ENCODE assay signal across 7 mouse cellular contexts in the genomic region with DNA sequence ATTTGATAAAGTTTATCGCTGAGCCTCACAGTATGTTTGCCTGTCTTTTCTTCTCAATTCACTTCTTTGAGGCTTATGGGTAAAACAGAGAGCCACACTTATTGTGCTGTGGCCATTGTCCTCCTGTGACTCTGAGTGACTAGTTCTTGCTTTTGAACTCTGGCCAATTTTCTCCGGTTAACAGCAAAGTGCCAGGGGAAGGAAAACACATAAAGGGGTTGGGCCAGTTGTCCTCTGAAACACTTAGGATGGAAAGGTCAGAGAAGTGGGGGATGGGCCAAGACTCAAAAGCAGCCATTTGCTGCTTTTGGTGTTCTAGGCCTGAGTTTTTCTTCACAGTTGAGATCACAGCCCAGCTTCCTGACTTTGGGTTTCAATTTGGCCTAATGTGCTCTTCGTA. TPM values are rescaled to one million over a fixed set of nuclear protein-coding genes. Genes with fewer than 3 reads are reported as not detected.
DNase-seq lines count a peak whose midpoint lies in the region; TF ChIP-seq lines count a peak whose summit lies in the region.

No protein-coding gene starts in this region.

- TF ChIP-seq POLR2A in cortical plate, adult 2 months (IDR thresholded peaks at IDR 0.05; ENCODE audit: extremely low read depth, insufficient read depth, low read length): no peak
- TF ChIP-seq POLR2A in lung, adult 2 months (IDR thresholded peaks at IDR 0.05; ENCODE audit: borderline replicate concordance, extremely low read depth, low read depth, low read length): no peak

- intact Hi-C loops in heart, postnatal 14 days (cut with DNase I): no loop called here
- intact Hi-C loops in left cerebral cortex, postnatal 14 days (cut with DNase I): loop anchor here (5.0 kb wide), 1 partner anchor 182 kb away; no protein-coding TSS in a partner anchor

- 38% methylated on average over 3 of the region's 3 CpGs for WGBS in lung, adult 2 months

- H3K4me1 ChIP-seq in cortical plate, adult 2 months (ENCODE audit: control insufficient read depth, insufficient read depth, low read length): no peaks in the 10 kb centered on the region; the same call in 1 of the 2 replicates
- H3K4me1 ChIP-seq in lung, adult 2 months (ENCODE audit: control insufficient read depth, insufficient read depth, low read length): peaks cover 9% of the 10 kb centered on the region

- DNase-seq in ZHBTc4 (ENCODE audit: low read depth, low spot score): peak; percentile 36
- DNase-seq in heart, postnatal 14 days: peak; percentile 5 to 27
- peak; percentile 7 for DNase-seq in lung, adult 2 months
- no peak for DNase-seq in neural tube, embryonic 10.5 days (ENCODE audit: extremely low spot score, low spot score)
- no peak for DNase-seq in frontal cortex, postnatal 36 days (ENCODE audit: low spot score in 2 of 2)
- no peak for DNase-seq in left cerebral cortex, postnatal 14 days (ENCODE audit: low spot score in 2 of 2)

- H3K27ac ChIP-seq in cortical plate, adult 2 months (ENCODE audit: insufficient read depth, low read length): 0 out of 2 replicates have a peak overlapping the region, but pooled peaks have one; percentile 54

- no peak overlapping the region for H3K4me3 ChIP-seq in cortical plate, adult 2 months (ENCODE audit: insufficient read depth, low read length)
- no peak overlapping the region for H3K4me3 ChIP-seq in lung, adult 2 months (replicated peaks; ENCODE audit: extremely low read depth, low read depth, low read length)

- no peak for TF ChIP-seq CTCF in cortical plate, adult 2 months (IDR thresholded peaks at IDR 0.05; ENCODE audit: extremely low read depth, insufficient read depth, low read length)
- no peak for TF ChIP-seq CTCF in lung, adult 2 months (IDR thresholded peaks at IDR 0.05; ENCODE audit: insufficient read depth, low read length)

RNA-seq across cellular contexts. Expression of gene Plk2, which starts 50.0 kb away (rescaled TPM):
- polyA plus RNA-seq in cortical plate, adult 2 months (2012; rRNA removed): 108 and 110 TPM in 2 replicates
- total RNA-seq in heart, postnatal 14 days (2021): 10 to 100 TPM; 35.4 to 35.5 TPM
- polyA plus RNA-seq in lung, adult 2 months (2012; rRNA removed): 24.5 and 27.1 TPM in 2 replicates
- 100 to 1,000 TPM; 240 to 277 TPM for total RNA-seq in left cerebral cortex, postnatal 14 days (2021)

Comparison
In these comparisons a context has a peak if more than half of its experiments do, and no peak if none do; other contexts are left out.
1. DNase-seq: peak in ZHBTc4 (single experiment), heart, postnatal 14 days (2 of 2) and lung, adult 2 months (single experiment); none in neural tube, embryonic 10.5 days (single experiment), frontal cortex, postnatal 36 days (0 of 2) and left cerebral cortex, postnatal 14 days (0 of 2).
2. RNA of gene Plk2, which starts 50.0 kb away (total RNA-seq): 240 to 277 TPM in left cerebral cortex, postnatal 14 days; 35.4 to 35.5 TPM in heart, postnatal 14 days; every median in the first group is over 4 times any median in the second.